Mouse (Mus musculus): ENCODE measurements around the gene Bcan. TPM values are rescaled to one million over a fixed set of nuclear protein-coding genes. Genes with fewer than 3 reads are reported as not detected.

Bcan gene
- polyA plus RNA-seq (2015; fragmentation: Nextera tagmentation; extraction: Ambion mirVana) = 127 and 139 TPM in 2 replicates

- no peaks in the 10 kb centered on the region for H3K9me3 ChIP-seq (replicated peaks)
- peak within 1 kb of the TSS; percentile 76 for H3K27ac ChIP-seq (replicated peaks)
- H3K4me2 ChIP-seq = peak within 1 kb of the TSS; percentile 92
- ATAC-seq (ENCODE audit: low FRiP score) = peak; percentile 27; the same call in 1 of the 2 replicates
- 0% methylated on average over 37 of the region's 39 CpGs for WGBS
- no peaks in the 10 kb centered on the region for H3K36me3 ChIP-seq
- H3K9ac ChIP-seq (replicated peaks) = peak within 1 kb of the TSS; percentile 53
- H3K4me3 ChIP-seq (replicated peaks) = peak within 1 kb of the TSS; percentile 43
- H3K27me3 ChIP-seq (replicated peaks) = peaks cover 87% of the 10 kb centered on the region
- H3K4me1 ChIP-seq = peaks cover 56% of the 10 kb centered on the region
Observed at GRCm38 (mm10) chr3:88000181-88000580, at the start of gene Bcan. TSS of gene Bcan (minus strand) at chr3:88000230.

- H3K9ac ChIP-seq (replicated peaks) = no peak overlapping the region
- ATAC-seq (ENCODE audit: low FRiP score) = no peak
- H3K4me2 ChIP-seq = no peak overlapping the region
- no peak overlapping the region for H3K4me3 ChIP-seq (replicated peaks)
- peaks cover 50% of the 10 kb centered on the region for H3K36me3 ChIP-seq
- no peak overlapping the region for H3K27ac ChIP-seq (replicated peaks)
- whole genome bisulfite sequencing = 92% methylated on average over 3 of the region's 3 CpGs
- H3K9me3 ChIP-seq (replicated peaks) = no peaks in the 10 kb centered on the region
- peaks cover 4% of the 10 kb centered on the region; the same call in 1 of the 2 replicates for H3K4me1 ChIP-seq
- H3K27me3 ChIP-seq (replicated peaks) = no peaks in the 10 kb centered on the region
Observed at GRCm38 (mm10) chr3:88049532-88049931, 49.5 kb upstream of the Bcan start.

- peaks cover 25% of the 10 kb centered on the region for H3K27me3 ChIP-seq (replicated peaks)
- H3K4me3 ChIP-seq (replicated peaks) = peak within 1 kb of the TSS; percentile 72
- 0 out of 2 replicates have a peak, but pooled peaks cover 4% of the 10 kb centered on the region for H3K36me3 ChIP-seq
- peak within 1 kb of the TSS; percentile 79 for H3K4me2 ChIP-seq
- peak within 1 kb of the TSS; percentile 72 for H3K27ac ChIP-seq (replicated peaks)
- ATAC-seq (ENCODE audit: low FRiP score) = peak; percentile 97
- H3K4me1 ChIP-seq = peaks cover 16% of the 10 kb centered on the region
- H3K9ac ChIP-seq (replicated peaks) = peak within 1 kb of the TSS; percentile 54
- WGBS = 11% methylated on average over 36 of the region's 36 CpGs
- H3K9me3 ChIP-seq (replicated peaks) = no peaks in the 10 kb centered on the region
Observed at GRCm38 (mm10) chr3:88042661-88043421, 42.8 kb upstream of the Bcan start, which contains the start of gene Gpatch4. TSS of gene Gpatch4 (plus strand) at chr3:88043108.

GRCm38 (mm10) chr3:88035561-88036293, 35.7 kb upstream of the Bcan start:
- Histone ChIP-seq H3K4me1 (no peaks in the 10 kb centered on the region), H3K27me3 (replicated peaks) (peaks cover 50% of the 10 kb centered on the region), H3K36me3 (no peaks in the 10 kb centered on the region), H3K9ac (replicated peaks) (no peak overlapping the region), H3K27ac (replicated peaks) (no peak overlapping the region), H3K4me2 (no peak overlapping the region), H3K4me3 (replicated peaks) (no peak overlapping the region), H3K9me3 (replicated peaks) (no peaks in the 10 kb centered on the region)
- no peak for ATAC-seq (ENCODE audit: low FRiP score)
- WGBS = 76% methylated on average over 1 of the region's 1 CpGs

GRCm38 (mm10) chr3:88033506-88033905, 33.5 kb upstream of the Bcan start:
- Histone ChIP-seq H3K36me3 (no peaks in the 10 kb centered on the region), H3K4me2 (no peak overlapping the region), H3K4me3 (replicated peaks) (no peak overlapping the region), H3K4me1 (no peaks in the 10 kb centered on the region), H3K9me3 (replicated peaks) (no peaks in the 10 kb centered on the region), H3K27me3 (replicated peaks) (peaks cover 47% of the 10 kb centered on the region), H3K9ac (replicated peaks) (no peak overlapping the region), H3K27ac (replicated peaks) (no peak overlapping the region)
- 75% methylated on average over 5 of the region's 5 CpGs for WGBS
- no peak for ATAC-seq (ENCODE audit: low FRiP score)

- Histone ChIP-seq H3K4me2 (no peak overlapping the region), H3K9ac (replicated peaks) (no peak overlapping the region), H3K27ac (replicated peaks) (no peak overlapping the region), H3K9me3 (replicated peaks) (no peaks in the 10 kb centered on the region), H3K36me3 (no peaks in the 10 kb centered on the region), H3K4me3 (replicated peaks) (no peak overlapping the region), H3K27me3 (replicated peaks) (peaks cover 57% of the 10 kb centered on the region), H3K4me1 (no peaks in the 10 kb centered on the region)
- no peak for ATAC-seq (ENCODE audit: low FRiP score)
- 20% methylated on average over 19 of the region's 19 CpGs for WGBS
Observed at GRCm38 (mm10) chr3:88030608-88031395, 30.8 kb upstream of the Bcan start.

- no peak within 1 kb of the TSS for H3K4me2 ChIP-seq
- H3K27ac ChIP-seq (replicated peaks) = no peak within 1 kb of the TSS
- ATAC-seq (ENCODE audit: low FRiP score) = no peak
- H3K27me3 ChIP-seq (replicated peaks) = peaks cover 79% of the 10 kb centered on the region
- H3K4me3 ChIP-seq (replicated peaks) = no peak within 1 kb of the TSS
- H3K9ac ChIP-seq (replicated peaks) = no peak within 1 kb of the TSS
- no peaks in the 10 kb centered on the region for H3K36me3 ChIP-seq
- H3K9me3 ChIP-seq (replicated peaks) = no peaks in the 10 kb centered on the region
- 43% methylated on average over 5 of the region's 5 CpGs for WGBS
- peaks cover 17% of the 10 kb centered on the region for H3K4me1 ChIP-seq
Observed at GRCm38 (mm10) chr3:88027434-88028186, 27.6 kb upstream of the Bcan start, which contains the start of gene Hapln2. TSS of gene Hapln2 (minus strand) at chr3:88027583.

GRCm38 (mm10) chr3:88026823-88027222, 26.8 kb upstream of the Bcan start:
- Histone ChIP-seq H3K27me3 (replicated peaks) (peaks cover 79% of the 10 kb centered on the region), H3K9me3 (replicated peaks) (no peaks in the 10 kb centered on the region), H3K4me3 (replicated peaks) (no peak overlapping the region), H3K9ac (replicated peaks) (no peak overlapping the region), H3K36me3 (no peaks in the 10 kb centered on the region), H3K4me1 (peaks cover 23% of the 10 kb centered on the region), H3K27ac (replicated peaks) (no peak overlapping the region), H3K4me2 (no peak overlapping the region)
- ATAC-seq (ENCODE audit: low FRiP score) = no peak
- WGBS = 66% methylated on average over 7 of the region's 7 CpGs

GRCm38 (mm10) chr3:88023192-88024074, 23.4 kb upstream of the Bcan start:
- no peaks in the 10 kb centered on the region for H3K36me3 ChIP-seq

More at GRCm38 (mm10) chr3:88023192-88024074, 23.4 kb upstream of the Bcan start:
- H3K27me3 ChIP-seq (replicated peaks) = peaks cover 80% of the 10 kb centered on the region
- H3K9me3 ChIP-seq (replicated peaks) = no peaks in the 10 kb centered on the region
- peak overlapping the region; percentile 62 for H3K9ac ChIP-seq (replicated peaks)
- peak overlapping the region; percentile 57 for H3K4me3 ChIP-seq (replicated peaks)
- H3K27ac ChIP-seq (replicated peaks) = no peak overlapping the region
- H3K4me2 ChIP-seq = peak overlapping the region; percentile 98
- H3K4me1 ChIP-seq = peaks cover 23% of the 10 kb centered on the region
- WGBS = under 1% methylated on average over 80 of the region's 81 CpGs
- ATAC-seq (ENCODE audit: low FRiP score) = peak; percentile 84

Data from neural tube, embryonic 15.5 days (tissue).